Mouse (Mus musculus): ENCODE measurements around the gene Nup160. TPM values are rescaled to one million over a fixed set of nuclear protein-coding genes. Genes with fewer than 3 reads are reported as not detected.

Nup160 gene
- polyA plus RNA-seq, 1 experiment, result 7.8 TPM

GRCm38 (mm10) chr2:90765123-90765522 lies 88.1 kb downstream of the Nup160 start:
- Histone ChIP-seq H3K4me3 (no peak overlapping the region), H3K36me3 (ENCODE audit: control insufficient read depth, insufficient read depth) (peaks cover 72% of the 10 kb centered on the region), H3ac (ENCODE audit: control insufficient read depth, insufficient read length) (no peak overlapping the region), H3K79me2 (ENCODE audit: control insufficient read depth, insufficient read depth) (no peaks in the 10 kb centered on the region), H3K27me3 (ENCODE audit: control insufficient read depth, insufficient read depth, insufficient read length) (no peaks in the 10 kb centered on the region), H3K4me2 (ENCODE audit: low read depth) (no peak overlapping the region)
- TF ChIP-seq SRF (IDR thresholded peaks at IDR 0.05; ENCODE audit: control insufficient read depth, insufficient read length, low read depth), result no peak
- TF ChIP-seq MYOD1 (IDR thresholded peaks at IDR 0.05; ENCODE audit: control insufficient read depth in 1 of 3, insufficient read length in 2 of 3, low read depth in 2 of 3), result no peak
- no peak for TF ChIP-seq CEBPB (IDR thresholded peaks at IDR 0.05; ENCODE audit: insufficient read depth, poor library complexity, severe bottlenecking)
- no peak for TF ChIP-seq USF1 (IDR thresholded peaks at IDR 0.05; ENCODE audit: low read depth)
- no peak for TF ChIP-seq TCF12 (IDR thresholded peaks at IDR 0.05; ENCODE audit: insufficient read depth, poor library complexity, severe bottlenecking)
- TF ChIP-seq MYOG (IDR thresholded peaks at IDR 0.05; ENCODE audit: control insufficient read depth in 1 of 3, insufficient read depth in 1 of 3, insufficient read length in 2 of 3, low read depth in 2 of 3), result no peak
- no peak for TF ChIP-seq MAX (IDR thresholded peaks at IDR 0.05; ENCODE audit: low read depth)
- TF ChIP-seq POLR2A (IDR thresholded peaks at IDR 0.05; ENCODE audit: insufficient read length, low read depth), result no peak
- TF ChIP-seq E2F4 (IDR thresholded peaks at IDR 0.05; ENCODE audit: insufficient read depth), result no peak

GRCm38 (mm10) chr2:90781323-90781722 lies 104.3 kb downstream of the Nup160 start:
- H3ac ChIP-seq (ENCODE audit: control insufficient read depth, insufficient read length), result no peak overlapping the region
- no peak overlapping the region for H3K4me3 ChIP-seq
- H3K4me2 ChIP-seq (ENCODE audit: low read depth), result no peak overlapping the region
- TF ChIP-seq MYOD1 (IDR thresholded peaks at IDR 0.05; ENCODE audit: control insufficient read depth in 1 of 3, insufficient read length in 2 of 3, low read depth in 2 of 3) (no peak), POLR2AphosphoS2 (IDR thresholded peaks at IDR 0.05; ENCODE audit: insufficient read length, low read depth) (peak; percentile 28)
- H3K36me3 ChIP-seq (ENCODE audit: control insufficient read depth, insufficient read depth), result peaks cover 41% of the 10 kb centered on the region
- no peaks in the 10 kb centered on the region for H3K27me3 ChIP-seq (ENCODE audit: control insufficient read depth, insufficient read depth, insufficient read length)
- H3K79me2 ChIP-seq (ENCODE audit: control insufficient read depth, insufficient read depth), result no peaks in the 10 kb centered on the region

DNA sequence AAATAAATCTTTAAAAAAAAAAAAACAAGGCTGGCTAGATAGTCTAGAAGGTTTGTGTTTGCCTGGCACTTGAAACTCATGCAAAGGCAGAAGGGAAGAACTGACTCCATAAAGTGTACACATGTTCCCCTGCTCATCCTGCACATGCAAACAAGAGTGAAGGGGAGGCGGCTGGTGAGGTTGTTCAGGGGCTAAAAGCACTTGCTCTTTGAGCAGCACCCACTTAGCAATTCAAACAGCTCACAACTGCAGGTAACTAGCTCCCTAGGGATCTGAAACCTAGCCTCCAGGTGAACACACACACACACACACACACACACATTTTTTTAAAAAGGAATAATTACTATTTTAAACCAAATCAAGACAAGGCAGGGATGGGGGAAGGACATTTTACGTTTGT lies 104.9 kb downstream of the Nup160 start:
- Histone ChIP-seq H3K79me2 (ENCODE audit: control insufficient read depth, insufficient read depth) (no peaks in the 10 kb centered on the region), H3K4me3 (no peak overlapping the region), H3K27me3 (ENCODE audit: control insufficient read depth, insufficient read depth, insufficient read length) (no peaks in the 10 kb centered on the region), H3K4me2 (ENCODE audit: low read depth) (peak overlapping the region; percentile 6), H3K36me3 (ENCODE audit: control insufficient read depth, insufficient read depth) (peaks cover 36% of the 10 kb centered on the region), H3ac (ENCODE audit: control insufficient read depth, insufficient read length) (no peak overlapping the region)
- TF ChIP-seq E2F4 (IDR thresholded peaks at IDR 0.05; ENCODE audit: insufficient read depth) (no peak), POLR2A (IDR thresholded peaks at IDR 0.05; ENCODE audit: insufficient read length, low read depth) (no peak), TCF3 (IDR thresholded peaks at IDR 0.05; ENCODE audit: insufficient read length, low read depth) (no peak), POLR2AphosphoS2 (IDR thresholded peaks at IDR 0.05; ENCODE audit: insufficient read length, low read depth) (no peak), USF1 (IDR thresholded peaks at IDR 0.05; ENCODE audit: low read depth) (no peak), MYOD1 (IDR thresholded peaks at IDR 0.05; ENCODE audit: control insufficient read depth in 1 of 3, insufficient read length in 2 of 3, low read depth in 2 of 3) (no peak), SRF (IDR thresholded peaks at IDR 0.05; ENCODE audit: control insufficient read depth, insufficient read length, low read depth) (no peak), REST (IDR thresholded peaks at IDR 0.05; ENCODE audit: insufficient read depth, insufficient read length) (no peak), CEBPB (IDR thresholded peaks at IDR 0.05; ENCODE audit: insufficient read depth, poor library complexity, severe bottlenecking) (no peak), TCF12 (IDR thresholded peaks at IDR 0.05; ENCODE audit: insufficient read depth, poor library complexity, severe bottlenecking) (no peak)

GRCm38 (mm10) chr2:90782458-90782857 lies 105.4 kb downstream of the Nup160 start, which contains the start of gene Agbl2:
Gene Agbl2 (plus strand): TSS chr2:90782727.
- Histone ChIP-seq H3K4me2 (ENCODE audit: low read depth) (peak within 1 kb of the TSS; percentile 6), H3K79me2 (ENCODE audit: control insufficient read depth, insufficient read depth) (no peaks in the 10 kb centered on the region), H3K4me3 (no peak within 1 kb of the TSS), H3K27me3 (ENCODE audit: control insufficient read depth, insufficient read depth, insufficient read length) (no peaks in the 10 kb centered on the region), H3ac (ENCODE audit: control insufficient read depth, insufficient read length) (no peak within 1 kb of the TSS), H3K36me3 (ENCODE audit: control insufficient read depth, insufficient read depth) (peaks cover 31% of the 10 kb centered on the region)
- TF ChIP-seq CEBPB (IDR thresholded peaks at IDR 0.05; ENCODE audit: insufficient read depth, poor library complexity, severe bottlenecking) (no peak), MAX (IDR thresholded peaks at IDR 0.05; ENCODE audit: low read depth) (no peak), SRF (IDR thresholded peaks at IDR 0.05; ENCODE audit: control insufficient read depth, insufficient read length, low read depth) (no peak), REST (IDR thresholded peaks at IDR 0.05; ENCODE audit: insufficient read depth, insufficient read length) (no peak), E2F4 (IDR thresholded peaks at IDR 0.05; ENCODE audit: insufficient read depth) (no peak), TCF12 (IDR thresholded peaks at IDR 0.05; ENCODE audit: insufficient read depth, poor library complexity, severe bottlenecking) (no peak), TCF3 (IDR thresholded peaks at IDR 0.05; ENCODE audit: insufficient read length, low read depth) (no peak), POLR2A (IDR thresholded peaks at IDR 0.05; ENCODE audit: insufficient read length, low read depth) (no peak), USF1 (IDR thresholded peaks at IDR 0.05; ENCODE audit: low read depth) (no peak), POLR2AphosphoS2 (IDR thresholded peaks at IDR 0.05; ENCODE audit: insufficient read length, low read depth) (no peak), MYOD1 (IDR thresholded peaks at IDR 0.05; ENCODE audit: control insufficient read depth in 1 of 3, insufficient read length in 2 of 3, low read depth in 2 of 3) (no peak), MYOG (IDR thresholded peaks at IDR 0.05; ENCODE audit: control insufficient read depth in 1 of 3, insufficient read depth in 1 of 3, insufficient read length in 2 of 3, low read depth in 2 of 3) (no peak)

DNA sequence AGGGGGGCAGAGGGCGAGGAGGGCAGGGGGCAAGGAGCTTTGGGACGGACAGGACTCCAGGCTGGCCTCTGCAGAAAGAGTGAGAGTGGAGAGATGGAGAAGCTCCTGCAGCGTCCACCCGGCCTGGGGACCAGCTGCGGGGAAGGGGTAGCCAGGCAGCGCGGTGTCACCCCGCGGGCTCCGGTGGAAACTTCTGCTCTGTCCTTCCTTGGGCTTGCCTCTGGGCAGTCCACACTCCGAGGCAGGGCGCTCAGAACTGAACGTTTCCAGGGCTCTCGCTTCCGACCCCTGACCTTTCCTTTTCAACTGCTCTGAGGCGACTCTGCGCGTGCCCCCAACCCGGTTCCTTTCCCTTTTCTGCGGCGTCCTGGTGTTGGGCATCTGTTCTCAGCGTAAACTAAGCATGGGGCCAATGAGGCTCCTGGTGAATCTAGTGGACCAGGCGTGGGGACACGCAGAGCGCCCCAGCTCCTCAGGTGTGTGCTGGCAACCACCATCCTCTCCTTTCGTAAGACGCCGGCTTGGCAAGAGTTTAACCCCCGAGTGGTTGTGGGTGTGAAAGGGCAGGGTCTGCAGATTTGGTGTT lies 106.0 kb downstream of the Nup160 start:
- Histone ChIP-seq H3K4me3 (no peak overlapping the region), H3K4me2 (ENCODE audit: low read depth) (no peak overlapping the region), H3K27me3 (ENCODE audit: control insufficient read depth, insufficient read depth, insufficient read length) (no peaks in the 10 kb centered on the region), H3K36me3 (ENCODE audit: control insufficient read depth, insufficient read depth) (peaks cover 26% of the 10 kb centered on the region), H3ac (ENCODE audit: control insufficient read depth, insufficient read length) (no peak overlapping the region), H3K79me2 (ENCODE audit: control insufficient read depth, insufficient read depth) (no peaks in the 10 kb centered on the region)
- no peak for TF ChIP-seq E2F4 (IDR thresholded peaks at IDR 0.05; ENCODE audit: insufficient read depth)
- TF ChIP-seq POLR2A (IDR thresholded peaks at IDR 0.05; ENCODE audit: insufficient read length, low read depth), result no peak
- TF ChIP-seq MAX (IDR thresholded peaks at IDR 0.05; ENCODE audit: low read depth), result no peak
- no peak for TF ChIP-seq POLR2AphosphoS2 (IDR thresholded peaks at IDR 0.05; ENCODE audit: insufficient read length, low read depth)
- no peak for TF ChIP-seq MYOG (IDR thresholded peaks at IDR 0.05; ENCODE audit: control insufficient read depth in 1 of 3, insufficient read depth in 1 of 3, insufficient read length in 2 of 3, low read depth in 2 of 3)
- TF ChIP-seq SRF (IDR thresholded peaks at IDR 0.05; ENCODE audit: control insufficient read depth, insufficient read length, low read depth), result no peak
- TF ChIP-seq REST (IDR thresholded peaks at IDR 0.05; ENCODE audit: insufficient read depth, insufficient read length), result no peak
- no peak for TF ChIP-seq USF1 (IDR thresholded peaks at IDR 0.05; ENCODE audit: low read depth)
- no peak for TF ChIP-seq TCF12 (IDR thresholded peaks at IDR 0.05; ENCODE audit: insufficient read depth, poor library complexity, severe bottlenecking)
- TF ChIP-seq MYOD1 (IDR thresholded peaks at IDR 0.05; ENCODE audit: control insufficient read depth in 1 of 3, insufficient read length in 2 of 3, low read depth in 2 of 3), result no peak
- no peak for TF ChIP-seq CEBPB (IDR thresholded peaks at IDR 0.05; ENCODE audit: insufficient read depth, poor library complexity, severe bottlenecking)
- TF ChIP-seq TCF3 (IDR thresholded peaks at IDR 0.05; ENCODE audit: insufficient read length, low read depth), result no peak
